Mouse (Mus musculus) kidney, postnatal 14 days (tissue): ENCODE data around the gene Gm9573.

Experiments used
- DNase-seq: peaks from one replicate; pipeline ENCODE4 v3.0.0; 2022; ENCODE audit warnings: mixed read lengths

The Gm9573 gene

GRCm38 (mm10) chr17:35626537-35626936, at the start of gene Gm9573:
Gene Gm9573, minus strand, starts transcription at chr17:35626637.
- DNase-seq: no peak

- peak; percentile 95 for DNase-seq
Measured at GRCm38 (mm10) chr17:35673416-35674035, 47.1 kb upstream of the Gm9573 start, which contains the start of gene Gtf2h4. Gene Gtf2h4, minus strand, starts transcription at chr17:35673739.

GRCm38 (mm10) chr17:35672527-35672926, 46.1 kb upstream of the Gm9573 start:
- DNase-seq: no peak

GRCm38 (mm10) chr17:35671846-35672245, 45.4 kb upstream of the Gm9573 start:
- DNase-seq: no peak

- DNase-seq: no peak
Measured at GRCm38 (mm10) chr17:35669731-35670130, 43.3 kb upstream of the Gm9573 start.

GRCm38 (mm10) chr17:35667334-35668065, 41.1 kb upstream of the Gm9573 start, which contains the start of gene Vars2:
Gene Vars2, minus strand, starts transcription at chr17:35667592.
- peak; percentile 99 for DNase-seq

- DNase-seq: peak; percentile 43
Measured at GRCm38 (mm10) chr17:35666851-35667256, 40.4 kb upstream of the Gm9573 start.

GRCm38 (mm10) chr17:35665957-35666515, 39.6 kb upstream of the Gm9573 start:
- DNase-seq: peak; percentile 62

- no peak for DNase-seq
Measured at GRCm38 (mm10) chr17:35653086-35653485, 26.6 kb upstream of the Gm9573 start.

GRCm38 (mm10) chr17:35649429-35649828, 23.0 kb upstream of the Gm9573 start:
- DNase-seq: peak; percentile 61

GRCm38 (mm10) chr17:35643609-35644236, 17.3 kb upstream of the Gm9573 start, which contains the start of gene Mucl3:
Gene Mucl3, minus strand, starts transcription at chr17:35643695.
- DNase-seq: no peak

- DNase-seq: no peak
Measured at GRCm38 (mm10) chr17:35639352-35639751, 12.9 kb upstream of the Gm9573 start.

GRCm38 (mm10) chr17:35638475-35639190, 12.2 kb upstream of the Gm9573 start:
- DNase-seq: peak; percentile 83

- no peak for DNase-seq
Measured at GRCm38 (mm10) chr17:35636363-35636762, 9.9 kb upstream of the Gm9573 start.

GRCm38 (mm10) chr17:35635699-35636111, 9.3 kb upstream of the Gm9573 start:
- DNase-seq: peak; percentile 82

- no peak for DNase-seq
Measured at GRCm38 (mm10) chr17:35635202-35635601, 8.8 kb upstream of the Gm9573 start.

- DNase-seq: peak; percentile 55
Measured at GRCm38 (mm10) chr17:35633992-35634391, 7.6 kb upstream of the Gm9573 start.

- DNase-seq: no peak
Measured at GRCm38 (mm10) chr17:35617127-35617526, 9.3 kb downstream of the Gm9573 start.

- DNase-seq: no peak
Measured at GRCm38 (mm10) chr17:35601736-35602354, 24.6 kb downstream of the Gm9573 start.

- no peak for DNase-seq
Measured at GRCm38 (mm10) chr17:35601249-35601648, 25.2 kb downstream of the Gm9573 start, which contains the start of gene Sfta2. Gene Sfta2, plus strand, starts transcription at chr17:35601549.

- DNase-seq: no peak
Measured at GRCm38 (mm10) chr17:35597399-35597798, 29.0 kb downstream of the Gm9573 start.

- DNase-seq: no peak
Measured at GRCm38 (mm10) chr17:35594456-35594855, 32.0 kb downstream of the Gm9573 start.
